Comparison of ENCODE assay signal across 8 mouse cellular contexts in the genomic region with DNA sequence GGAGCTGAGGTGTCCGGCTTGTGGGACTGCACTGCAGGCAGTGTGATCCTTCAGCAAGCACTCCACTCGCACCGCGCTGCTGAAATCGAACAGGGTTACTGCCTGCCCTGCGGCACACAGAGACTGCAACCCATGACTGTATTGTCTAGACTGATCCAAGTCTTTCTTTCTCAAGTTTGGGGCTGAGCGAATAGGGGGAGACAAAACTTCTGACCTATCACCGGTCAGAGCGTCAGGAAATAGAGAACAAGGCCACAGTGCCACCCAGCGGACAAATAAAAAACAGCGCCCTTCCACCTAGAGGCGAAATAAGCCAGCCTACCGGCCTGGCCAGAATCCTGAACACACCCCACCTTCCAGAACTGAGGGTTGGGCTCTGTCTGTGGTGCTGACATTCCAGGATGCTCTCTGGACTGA. TPM values are rescaled to one million over a fixed set of nuclear protein-coding genes. Genes with fewer than 3 reads are reported as not detected.
DNase-seq lines count a peak whose midpoint lies in the region; ATAC-seq and TF ChIP-seq lines count a peak whose summit lies in the region.

No protein-coding gene starts in this region.

- H3K27me3 ChIP-seq in CH12.LX (replicated peaks): no peaks in the 10 kb centered on the region
- H3K27me3 ChIP-seq in forebrain, embryonic 11.5 days (ENCODE audit: control insufficient read depth, insufficient read depth, low read length): no peaks in the 10 kb centered on the region
- H3K27me3 ChIP-seq in heart, embryonic 16.5 days (ENCODE audit: control insufficient read depth, insufficient read depth, low read length): peaks cover 2% of the 10 kb centered on the region; the same call in 1 of the 2 replicates
- H3K27me3 ChIP-seq in liver, postnatal 0 days (ENCODE audit: insufficient read depth, low read length): no peaks in the 10 kb centered on the region
- H3K27me3 ChIP-seq in neural tube, embryonic 14.5 days (ENCODE audit: control insufficient read depth, insufficient read depth, low read length): no peaks in the 10 kb centered on the region

- peak; percentile 89 for TF ChIP-seq RAD21 in CH12.LX (IDR thresholded peaks at IDR 0.05; ENCODE audit: low read depth, low read length)

- H3K36me3 ChIP-seq in CH12.LX (replicated peaks in 1 of 2; ENCODE audit: control insufficient read depth in 1 of 2, insufficient read depth in 1 of 2, low read length in 1 of 2): no peaks in the 10 kb centered on the region
- H3K36me3 ChIP-seq in forebrain, embryonic 11.5 days (ENCODE audit: control insufficient read depth, insufficient read depth, low read length): no peaks in the 10 kb centered on the region
- no peaks in the 10 kb centered on the region for H3K36me3 ChIP-seq in heart, embryonic 16.5 days (ENCODE audit: control insufficient read depth, insufficient read depth)
- H3K36me3 ChIP-seq in liver, postnatal 0 days (replicated peaks; ENCODE audit: insufficient read depth, low read length): no peaks in the 10 kb centered on the region
- H3K36me3 ChIP-seq in neural tube, embryonic 14.5 days (ENCODE audit: control insufficient read depth, insufficient read depth, low read length): no peaks in the 10 kb centered on the region

- peak overlapping the region; percentile 64 for H3K4me2 ChIP-seq in CH12.LX (ENCODE audit: insufficient read depth, low read depth, poor library complexity, severe bottlenecking)
- peak overlapping the region; percentile 52 for H3K4me2 ChIP-seq in forebrain, embryonic 11.5 days (ENCODE audit: low read depth, low read length, severe bottlenecking)
- H3K4me2 ChIP-seq in heart, embryonic 16.5 days (ENCODE audit: low read depth, low read length): peak overlapping the region; percentile 77
- peak overlapping the region; percentile 72 for H3K4me2 ChIP-seq in liver, postnatal 0 days (ENCODE audit: low read depth, low read length)
- H3K4me2 ChIP-seq in neural tube, embryonic 14.5 days (ENCODE audit: low read depth, low read length): peak overlapping the region; percentile 20; the same call in 1 of the 2 replicates

- H3K4me3 ChIP-seq in CH12.LX (replicated peaks in 1 of 3; ENCODE audit: low read depth in 2 of 3, low read length in 2 of 3, poor library complexity in 1 of 3): peak overlapping the region; percentile 32 to 57 (median 34)
- peak overlapping the region; percentile 21; the same call in 1 of the 2 replicates for H3K4me3 ChIP-seq in forebrain, embryonic 11.5 days (ENCODE audit: low read depth, low read length)
- H3K4me3 ChIP-seq in heart, embryonic 16.5 days (ENCODE audit: low read length): peak overlapping the region; percentile 48
- H3K4me3 ChIP-seq in liver, postnatal 0 days (ENCODE audit: low read depth, low read length): peak overlapping the region; percentile 25; the same call in 1 of the 2 replicates
- H3K4me3 ChIP-seq in neural tube, embryonic 14.5 days (ENCODE audit: low read depth, low read length): no peak overlapping the region

- H3K9me3 ChIP-seq in CH12.LX (replicated peaks; ENCODE audit: low read length): no peaks in the 10 kb centered on the region
- no peaks in the 10 kb centered on the region for H3K9me3 ChIP-seq in forebrain, embryonic 11.5 days (ENCODE audit: control insufficient read depth, low read length)
- H3K9me3 ChIP-seq in heart, embryonic 16.5 days (replicated peaks; ENCODE audit: control insufficient read depth, low read length): no peaks in the 10 kb centered on the region
- H3K9me3 ChIP-seq in liver, postnatal 0 days (ENCODE audit: low read length): no peaks in the 10 kb centered on the region
- H3K9me3 ChIP-seq in neural tube, embryonic 14.5 days (ENCODE audit: control insufficient read depth, low read length): no peaks in the 10 kb centered on the region

- in situ Hi-C loops in CH12.LX (cut with MboI; ENCODE audit: low pct_ligation_motif_present, low pct_unique_long_range_greater_than_20kb, low sequenced_read_pairs): loop anchor here (5.0 kb wide), 1 partner anchor 58 kb away; no protein-coding TSS in a partner anchor

- 5% methylated on average over 13 of the region's 13 CpGs for WGBS in forebrain, embryonic 11.5 days
- WGBS in heart, embryonic 16.5 days: 5% methylated on average over 13 of the region's 13 CpGs
- WGBS in liver, postnatal 0 days (ENCODE audit: insufficient replicate concordance): 6% methylated on average over 13 of the region's 13 CpGs
- WGBS in neural tube, embryonic 14.5 days: 8% methylated on average over 13 of the region's 13 CpGs

- peak; percentile 45 to 98; a peak in 3 of 4 replicates for TF ChIP-seq CTCF in CH12.LX (conservative IDR thresholded peaks at IDR 0.05 in 1 of 2, IDR thresholded peaks at IDR 0.05 in 1 of 2; ENCODE audit: low read depth in 2 of 2, low read length in 2 of 2)
- peak; percentile 91 for TF ChIP-seq CTCF in liver, postnatal 0 days (IDR thresholded peaks at IDR 0.05; ENCODE audit: low read depth)

- TF ChIP-seq EP300 in CH12.LX (IDR thresholded peaks at IDR 0.05; ENCODE audit: low read length): no peak
- TF ChIP-seq EP300 in liver, postnatal 0 days (IDR thresholded peaks at IDR 0.05; ENCODE audit: low read depth): no peak

- 0 out of 2 replicates have a peak overlapping the region, but pooled peaks have one; percentile 31 for H3K9ac ChIP-seq in CH12.LX (ENCODE audit: insufficient read depth, low read depth)
- H3K9ac ChIP-seq in forebrain, embryonic 11.5 days (ENCODE audit: low read length): peak overlapping the region; percentile 41
- peak overlapping the region; percentile 56 for H3K9ac ChIP-seq in heart, embryonic 16.5 days (ENCODE audit: low read length)
- no peak overlapping the region for H3K9ac ChIP-seq in liver, postnatal 0 days (replicated peaks)
- H3K9ac ChIP-seq in neural tube, embryonic 14.5 days (replicated peaks; ENCODE audit: low read depth, low read length): no peak overlapping the region

- H3K4me1 ChIP-seq in CH12.LX (ENCODE audit: control insufficient read depth in 1 of 2, insufficient read depth in 2 of 2): peaks cover 7 to 28% of the 10 kb centered on the region in 2 experiments; a peak in 3 of 4 replicates
- no peaks in the 10 kb centered on the region for H3K4me1 ChIP-seq in forebrain, embryonic 11.5 days (replicated peaks; ENCODE audit: control insufficient read depth, insufficient read depth, low read length)
- H3K4me1 ChIP-seq in heart, embryonic 16.5 days (ENCODE audit: control insufficient read depth, insufficient read depth, low read length): peaks cover 4% of the 10 kb centered on the region; the same call in 1 of the 2 replicates
- peaks cover 5% of the 10 kb centered on the region for H3K4me1 ChIP-seq in liver, postnatal 0 days (ENCODE audit: insufficient read depth)
- no peaks in the 10 kb centered on the region for H3K4me1 ChIP-seq in neural tube, embryonic 14.5 days (ENCODE audit: control insufficient read depth, insufficient read depth, low read length)

- peak; percentile 84 for ATAC-seq in forebrain, embryonic 11.5 days (replicated peaks; ENCODE audit: low FRiP score)
- ATAC-seq in heart, embryonic 16.5 days (replicated peaks; ENCODE audit: extremely low read depth, insufficient read depth, low FRiP score): peak; percentile 58
- ATAC-seq in liver, postnatal 0 days: peak; percentile 83
- ATAC-seq in neural tube, embryonic 14.5 days (ENCODE audit: low read depth): peak; percentile 58; the same call in 1 of the 2 replicates

- dilution Hi-C loops in CH12.LX (cut with MboI; ENCODE audit: extremely low pct_ligation_motif_present, extremely low pct_unique_long_range_greater_than_20kb, low sequenced_read_pairs): no loop called here

- H3K79me2 ChIP-seq in CH12.LX (replicated peaks; ENCODE audit: control insufficient read depth, extremely low read depth, insufficient read depth, poor library complexity, severe bottlenecking): no peaks in the 10 kb centered on the region

- no peak overlapping the region for H3K27ac ChIP-seq in CH12.LX (ENCODE audit: insufficient read depth, low read depth)
- H3K27ac ChIP-seq in forebrain, embryonic 11.5 days (ENCODE audit: low read depth, low read length): no peak overlapping the region
- no peak overlapping the region for H3K27ac ChIP-seq in heart, embryonic 16.5 days (ENCODE audit: low read length)
- no peak overlapping the region for H3K27ac ChIP-seq in liver, postnatal 0 days (ENCODE audit: low read depth)
- H3K27ac ChIP-seq in neural tube, embryonic 14.5 days (ENCODE audit: low read depth, low read length): no peak overlapping the region

- TF ChIP-seq POLR2A in CH12.LX (IDR thresholded peaks at IDR 0.05; ENCODE audit: low read depth, low read length): peak; percentile 65

- peak; percentile 87 for DNase-seq in CH12.LX (ENCODE audit: extremely low read depth)
- DNase-seq in c-Kit-positive CD71-positive TER-119-negative erythroid progenitor cells, embryonic 14.5 days (ENCODE audit: low read depth): peak; percentile 81
- DNase-seq in forebrain, embryonic 11.5 days (ENCODE audit: low spot score): peak; percentile 89
- DNase-seq in kidney, postnatal 36 days: peak; percentile 80 to 93
- DNase-seq in liver, postnatal 0 days: peak; percentile 82
- DNase-seq in testis, postnatal 10 days (ENCODE audit: low spot score): peak; percentile 94

TF ChIP-seq in CH12.LX, 34 proteins besides CTCF, POLR2A, EP300 and RAD21 (continues in another document):
- TF ChIP-seq ELF1 (IDR thresholded peaks at IDR 0.05; ENCODE audit: low read depth, low read length) (no peak), MEF2A (IDR thresholded peaks at IDR 0.05; ENCODE audit: borderline replicate concordance, low read depth, low read length) (peak; percentile 41; the same call in 1 of the 2 replicates), MYC (IDR thresholded peaks at IDR 0.05; ENCODE audit: low read depth, low read length) (0 out of 2 replicates have a peak, but pooled peaks have one; percentile 49), UBTF (IDR thresholded peaks at IDR 0.05; ENCODE audit: low read depth, low read length) (no peak), CHD2 (IDR thresholded peaks at IDR 0.05; ENCODE audit: low read length) (peak; percentile 32; the same call in 1 of the 2 replicates), TBP (conservative IDR thresholded peaks at IDR 0.05; ENCODE audit: low read depth, low read length) (peak; percentile 58; the same call in 1 of the 2 replicates), HCFC1 (IDR thresholded peaks at IDR 0.05; ENCODE audit: low read depth, low read length) (peak; percentile 9; the same call in 1 of the 2 replicates), RCOR1 (conservative IDR thresholded peaks at IDR 0.05; ENCODE audit: low read depth, low read length) (0 out of 2 replicates have a peak, but pooled peaks have one; percentile 33), NELFE (IDR thresholded peaks at IDR 0.05; ENCODE audit: low read depth, low read length) (peak; percentile 63)

RNA-seq across cellular contexts. Expression of gene Slc23a4, which starts 7.1 kb away (rescaled TPM):
- total RNA-seq in CH12.LX (2012; rRNA removed): 0.13 and 0.30 TPM in 2 replicates
- 0.23 and 0.27 TPM in 2 replicates for total RNA-seq in CH12.LX (2014; rRNA removed)
- 0.21 and 0.59 TPM in 2 replicates for polyA plus RNA-seq in CH12.LX (2012; ENCODE audit: insufficient read length, low read depth)
- 0.16 and 0.51 TPM in 2 replicates for polyA plus RNA-seq in forebrain, embryonic 11.5 days (2014; fragmentation: Nextera tagmentation; extraction: Ambion mirVana)
- polyA plus RNA-seq in heart, embryonic 16.5 days (2015; fragmentation: Nextera tagmentation; extraction: Ambion mirVana): 0.79 and 1.7 TPM in 2 replicates
- polyA plus RNA-seq in liver, postnatal 0 days (2015; fragmentation: Nextera tagmentation; extraction: Ambion mirVana): 0.12 TPM in 1 of 2 replicates, not detected in the other
- polyA plus RNA-seq in neural tube, embryonic 14.5 days (2014; fragmentation: Nextera tagmentation; extraction: Ambion mirVana): 0.32 and 1.1 TPM in 2 replicates

Comparison
In these comparisons a context has a peak if more than half of its experiments do, and no peak if none do; other contexts are left out.
1. H3K4me2 ChIP-seq: peak in every context shown above with its lines; median percentile 77 in heart, embryonic 16.5 days; 72 in liver, postnatal 0 days; 64 in CH12.LX; 52 in forebrain, embryonic 11.5 days; 20 in neural tube, embryonic 14.5 days.
2. H3K9ac ChIP-seq: peak in CH12.LX (single experiment), forebrain, embryonic 11.5 days (single experiment) and heart, embryonic 16.5 days (single experiment); none in liver, postnatal 0 days (single experiment) and neural tube, embryonic 14.5 days (single experiment).
3. Peak in every context shown above with its lines, with median percentiles within 50 percentile points of each other: DNase-seq and ATAC-seq.